Mouse (Mus musculus): ENCODE results near the gene Rnf128. TPM values are rescaled to one million over a fixed set of nuclear protein-coding genes. Genes with fewer than 3 reads are reported as not detected.

The Rnf128 gene
- polyA plus RNA-seq, 2 experiments, result 13.6 to 41.4 TPM

- H3K27me3 ChIP-seq (ENCODE audit: control insufficient read depth, insufficient read depth, low read length), result no peaks in the 10 kb centered on the region
- no peaks in the 10 kb centered on the region for H3K36me3 ChIP-seq (replicated peaks; ENCODE audit: control insufficient read depth, insufficient read depth, low read depth)
- no peak overlapping the region for H3K27ac ChIP-seq
- TF ChIP-seq EP300 (IDR thresholded peaks at IDR 0.05; ENCODE audit: low read depth) (no peak), CTCF (IDR thresholded peaks at IDR 0.05; ENCODE audit: low read depth) (no peak)
- no peaks in the 10 kb centered on the region for H3K4me1 ChIP-seq (replicated peaks; ENCODE audit: control insufficient read depth in 2 of 2, insufficient read depth in 2 of 2, low read length in 1 of 2)
- H3K4me2 ChIP-seq (ENCODE audit: low read depth), result peak overlapping the region; percentile 72
- WGBS (ENCODE audit: insufficient replicate concordance), result 12% methylated on average over 8 of the region's 8 CpGs
- no peak for DNase-seq (ENCODE audit: low read depth in 3 of 3, low spot score in 3 of 3)
- ATAC-seq (ENCODE audit: insufficient read depth), result peak; percentile 38
- no peaks in the 10 kb centered on the region for H3K9me3 ChIP-seq (ENCODE audit: control insufficient read depth, low read length)
- peak overlapping the region; percentile 63 to 99 for H3K4me3 ChIP-seq (ENCODE audit: insufficient read depth in 1 of 2, low read depth in 2 of 2, low read length in 2 of 2)
- H3K9ac ChIP-seq (replicated peaks), result peak overlapping the region; percentile 69
Observed at GRCm38 (mm10) chrX:139684410-139684774, 121.3 kb downstream of the Rnf128 start.

GRCm38 (mm10) chrX:139684775-139685695 is 121.9 kb downstream of the Rnf128 start, which contains the start of gene Tbc1d8b:
Gene Tbc1d8b, plus strand, starts transcription at chrX:139684996.
- H3K27me3 ChIP-seq (ENCODE audit: control insufficient read depth, insufficient read depth, low read length), result no peaks in the 10 kb centered on the region
- H3K36me3 ChIP-seq (replicated peaks; ENCODE audit: control insufficient read depth, insufficient read depth, low read depth), result no peaks in the 10 kb centered on the region
- H3K27ac ChIP-seq, result no peak within 1 kb of the TSS
- 10% methylated on average over 43 of the region's 43 CpGs for WGBS (ENCODE audit: insufficient replicate concordance)
- H3K4me1 ChIP-seq (replicated peaks; ENCODE audit: control insufficient read depth in 2 of 2, insufficient read depth in 2 of 2, low read length in 1 of 2), result no peaks in the 10 kb centered on the region
- peak; percentile 99 for ATAC-seq (ENCODE audit: insufficient read depth)
- H3K4me3 ChIP-seq (ENCODE audit: insufficient read depth in 1 of 2, low read depth in 2 of 2, low read length in 2 of 2), result peak within 1 kb of the TSS; percentile 63 to 99
- H3K9me3 ChIP-seq (ENCODE audit: control insufficient read depth, low read length), result no peaks in the 10 kb centered on the region
- H3K9ac ChIP-seq (replicated peaks), result peak within 1 kb of the TSS; percentile 69
- H3K4me2 ChIP-seq (ENCODE audit: low read depth), result peak within 1 kb of the TSS; percentile 72
- DNase-seq (ENCODE audit: low read depth in 3 of 3, low spot score in 3 of 3), result peak; percentile 67 to 72 (median 68)
- no peak for TF ChIP-seq CTCF (IDR thresholded peaks at IDR 0.05; ENCODE audit: low read depth)
- no peak for TF ChIP-seq EP300 (IDR thresholded peaks at IDR 0.05; ENCODE audit: low read depth)

- Histone ChIP-seq H3K36me3 (replicated peaks; ENCODE audit: control insufficient read depth, insufficient read depth, low read depth) (no peaks in the 10 kb centered on the region), H3K27me3 (ENCODE audit: control insufficient read depth, insufficient read depth, low read length) (no peaks in the 10 kb centered on the region), H3K9ac (replicated peaks) (no peak within 1 kb of the TSS), H3K27ac (no peak within 1 kb of the TSS), H3K4me3 (ENCODE audit: insufficient read depth in 1 of 2, low read depth in 2 of 2, low read length in 2 of 2) (no peak within 1 kb of the TSS), H3K9me3 (ENCODE audit: control insufficient read depth, low read length) (no peaks in the 10 kb centered on the region), H3K4me2 (ENCODE audit: low read depth) (no peak within 1 kb of the TSS), H3K4me1 (replicated peaks; ENCODE audit: control insufficient read depth in 2 of 2, insufficient read depth in 2 of 2, low read length in 1 of 2) (no peaks in the 10 kb centered on the region)
- TF ChIP-seq EP300 (IDR thresholded peaks at IDR 0.05; ENCODE audit: low read depth) (no peak), CTCF (IDR thresholded peaks at IDR 0.05; ENCODE audit: low read depth) (no peak)
- 91% methylated on average over 8 of the region's 8 CpGs for WGBS (ENCODE audit: insufficient replicate concordance)
- no peak for ATAC-seq (ENCODE audit: insufficient read depth)
- no peak for DNase-seq (ENCODE audit: low read depth in 3 of 3, low spot score in 3 of 3)
Observed at GRCm38 (mm10) chrX:139714381-139714780, 151.3 kb downstream of the Rnf128 start, which contains the start of gene Gm15013. Gene Gm15013, minus strand, starts transcription at chrX:139714481.

- TF ChIP-seq CTCF (IDR thresholded peaks at IDR 0.05; ENCODE audit: low read depth) (no peak), EP300 (IDR thresholded peaks at IDR 0.05; ENCODE audit: low read depth) (no peak)
- 63% methylated on average over 2 of the region's 2 CpGs for WGBS (ENCODE audit: insufficient replicate concordance)
Observed at GRCm38 (mm10) chrX:139722350-139722749, 159.2 kb downstream of the Rnf128 start.

More at GRCm38 (mm10) chrX:139722350-139722749, 159.2 kb downstream of the Rnf128 start:
- Histone ChIP-seq H3K27ac (no peak overlapping the region), H3K36me3 (replicated peaks; ENCODE audit: control insufficient read depth, insufficient read depth, low read depth) (no peaks in the 10 kb centered on the region), H3K9ac (replicated peaks) (no peak overlapping the region), H3K4me3 (ENCODE audit: insufficient read depth in 1 of 2, low read depth in 2 of 2, low read length in 2 of 2) (no peak overlapping the region), H3K4me2 (ENCODE audit: low read depth) (no peak overlapping the region), H3K27me3 (ENCODE audit: control insufficient read depth, insufficient read depth, low read length) (no peaks in the 10 kb centered on the region), H3K9me3 (ENCODE audit: control insufficient read depth, low read length) (no peaks in the 10 kb centered on the region), H3K4me1 (replicated peaks; ENCODE audit: control insufficient read depth in 2 of 2, insufficient read depth in 2 of 2, low read length in 1 of 2) (no peaks in the 10 kb centered on the region)
- ATAC-seq (ENCODE audit: insufficient read depth) (no peak), DNase-seq (ENCODE audit: low read depth in 3 of 3, low spot score in 3 of 3) (no peak)

Other genes with a start within 250 kb of the Rnf128 start
- gene Trap1a, start 229.6 kb upstream of the Rnf128 start, polyA plus RNA-seq (2012; rRNA removed), result 0.10 and 0.13 TPM in 2 replicates
- gene Trap1a, start 229.6 kb upstream of the Rnf128 start, polyA plus RNA-seq (2014; fragmentation: Nextera tagmentation; extraction: Ambion mirVana), result not detected in 2 replicates
- gene D330045A20Rik, start 82.9 kb upstream of the Rnf128 start, polyA plus RNA-seq (2012; rRNA removed), result 0.30 and 0.46 TPM in 2 replicates
- gene D330045A20Rik, start 82.9 kb upstream of the Rnf128 start, polyA plus RNA-seq (2014; fragmentation: Nextera tagmentation; extraction: Ambion mirVana), result 1.1 and 1.2 TPM in 2 replicates
- gene Tbc1d8b, start 121.7 kb downstream of the Rnf128 start, polyA plus RNA-seq (2012; rRNA removed), result 0.88 and 1.3 TPM in 2 replicates
- gene Tbc1d8b, start 121.7 kb downstream of the Rnf128 start, polyA plus RNA-seq (2014; fragmentation: Nextera tagmentation; extraction: Ambion mirVana), result 0.14 and 0.28 TPM in 2 replicates
- gene Gm15013, start 151.2 kb downstream of the Rnf128 start, polyA plus RNA-seq (2012; rRNA removed), result not detected in 2 replicates
- gene Gm15013, start 151.2 kb downstream of the Rnf128 start, polyA plus RNA-seq (2014; fragmentation: Nextera tagmentation; extraction: Ambion mirVana), result not detected in 2 replicates
- 0.08 TPM in 1 of 2 replicates, not detected in the other for gene Ripply1, start 219.0 kb downstream of the Rnf128 start, polyA plus RNA-seq (2012; rRNA removed)
- gene Ripply1, start 219.0 kb downstream of the Rnf128 start, polyA plus RNA-seq (2014; fragmentation: Nextera tagmentation; extraction: Ambion mirVana), result not detected in 2 replicates
- gene Cldn2, start 237.5 kb downstream of the Rnf128 start, polyA plus RNA-seq (2012; rRNA removed), result 0.11 and 0.19 TPM in 2 replicates
- gene Cldn2, start 237.5 kb downstream of the Rnf128 start, polyA plus RNA-seq (2014; fragmentation: Nextera tagmentation; extraction: Ambion mirVana), result 0.18 TPM in 1 of 2 replicates, not detected in the other